36 mouse cellular contexts compared by ENCODE assay signal in genomic region chr15:32132315-32132714, GRCm38 (mm10). TPM values are rescaled to one million over a fixed set of nuclear protein-coding genes. Genes with fewer than 3 reads are reported as not detected.
A peak's percentile ranks its signal among the peaks of the same experiment; 100 is the strongest.
DNase-seq lines count a peak whose midpoint lies in the region; ATAC-seq and TF ChIP-seq lines count a peak whose summit lies in the region.
"Had no signal": no experiment of that assay in that cellular context is flagged by ENCODE, and none has a peak within 500 bp of the region (broad histone marks: within the 10 kb centered on the region; RNA-seq: fewer than 3 reads in every experiment).

No protein-coding gene starts in this region.

- H3K36me3 ChIP-seq in kidney, embryonic 15.5 days: no peaks in the 10 kb centered on the region
- H3K36me3 ChIP-seq in kidney, adult 2 months (ENCODE audit: control insufficient read depth, insufficient read depth, low read length): no peaks in the 10 kb centered on the region
- H3K36me3 ChIP-seq: embryonic facial prominence, embryonic 15.5 days; G1E; heart, embryonic 12.5 days; heart, embryonic 15.5 days had no signal

- TF ChIP-seq POLR2A in kidney, adult 2 months (IDR thresholded peaks at IDR 0.05; ENCODE audit: low read depth, low read length): no peak

- whole genome bisulfite sequencing in kidney, embryonic 15.5 days: 59% methylated on average over 7 of the region's 7 CpGs
- 70% methylated on average over 7 of the region's 7 CpGs for WGBS in kidney, adult 2 months

- TF ChIP-seq CTCF in kidney, adult 2 months (conservative IDR thresholded peaks at IDR 0.05; ENCODE audit: insufficient read depth, insufficient read length, low read depth, low read length): no peak

- no peak overlapping the region for H3K4me3 ChIP-seq in kidney, embryonic 15.5 days (replicated peaks)
- no peak overlapping the region for H3K4me3 ChIP-seq in kidney, adult 2 months (ENCODE audit: insufficient read depth, low read depth, low read length)
- H3K4me3 ChIP-seq: embryonic facial prominence, embryonic 15.5 days; gastrocnemius, adult 2 months; heart, embryonic 12.5 days; heart, embryonic 15.5 days had no signal

- peak; percentile 29; the same call in 1 of the 2 replicates for ATAC-seq in kidney, embryonic 15.5 days (replicated peaks; ENCODE audit: low FRiP score)
- ATAC-seq in cerebellum, adult (ENCODE audit: insufficient number of reproducible peaks, low FRiP score, low TSS enrichment): no peak
- ATAC-seq: CD4-positive, CD25-positive, alpha-beta regulatory T cell, adult 4 months; forebrain, embryonic 14.5 days; forebrain, postnatal 0 days; hindbrain, postnatal 0 days; Patski had no signal

- H3K9ac ChIP-seq in kidney, embryonic 15.5 days: no peak overlapping the region
- H3K9ac ChIP-seq: embryonic facial prominence, embryonic 15.5 days; forebrain, postnatal 0 days; heart, embryonic 12.5 days; heart, embryonic 15.5 days; hindbrain, embryonic 14.5 days had no signal

- peaks cover 13% of the 10 kb centered on the region; the same call in 1 of the 2 replicates for H3K4me1 ChIP-seq in kidney, embryonic 15.5 days
- H3K4me1 ChIP-seq in kidney, adult 2 months (ENCODE audit: control insufficient read depth, insufficient read depth, low read length): no peaks in the 10 kb centered on the region
- H3K4me1 ChIP-seq: embryonic facial prominence, embryonic 15.5 days; heart, embryonic 12.5 days; heart, embryonic 15.5 days had no signal

- H3K27ac ChIP-seq in kidney, embryonic 15.5 days: no peak overlapping the region
- no peak overlapping the region for H3K27ac ChIP-seq in kidney, adult 2 months (ENCODE audit: insufficient read depth, low read depth, low read length)
- H3K27ac ChIP-seq: embryonic facial prominence, embryonic 15.5 days; gastrocnemius, adult 2 months; heart, embryonic 15.5 days; hindbrain, embryonic 14.5 days; hindbrain, postnatal 0 days had no signal

- H3K27me3 ChIP-seq in kidney, embryonic 15.5 days: no peaks in the 10 kb centered on the region
- no peaks in the 10 kb centered on the region for H3K27me3 ChIP-seq in kidney, adult 2 months (replicated peaks; ENCODE audit: control insufficient read depth, insufficient read depth, low read length)
- H3K27me3 ChIP-seq: embryonic facial prominence, embryonic 15.5 days; heart, embryonic 12.5 days; heart, embryonic 15.5 days had no signal

- no peaks in the 10 kb centered on the region for H3K9me3 ChIP-seq in kidney, embryonic 15.5 days (replicated peaks)
- H3K9me3 ChIP-seq: embryonic facial prominence, embryonic 15.5 days; G1E; heart, embryonic 12.5 days; heart, embryonic 15.5 days had no signal

- no peak overlapping the region for H3K4me2 ChIP-seq in kidney, embryonic 15.5 days
- H3K4me2 ChIP-seq: embryonic facial prominence, embryonic 15.5 days; heart, embryonic 12.5 days; heart, embryonic 15.5 days; hindbrain, embryonic 14.5 days had no signal

- no peak for DNase-seq in kidney, postnatal 36 days
- peak; percentile 14 for DNase-seq in kidney, postnatal 14 days
- DNase-seq in kidney, adult 2 months: no peak
- DNase-seq in testis, postnatal 14 days (ENCODE audit: low spot score): peak; percentile 6
- DNase-seq in testis, postnatal 10 days (ENCODE audit: low spot score): no peak
- peak; percentile 9 for DNase-seq in brain, adult 2 months (ENCODE audit: low read depth, low spot score)
- DNase-seq: adrenal gland, postnatal 10 days; adrenal gland, postnatal 36 days; cerebellum, adult 11-12 months; cerebellum, adult 8-10 months; cerebellum, postnatal 10 days; cerebellum, postnatal 36 days; embryo, embryonic 11 days; forebrain, postnatal 0 days; gastrocnemius, adult 2 months; gastrocnemius, postnatal 14 days; heart, adult 18-20 months; heart, postnatal 10 days; heart, postnatal 4 days had no signal

RNA-seq across cellular contexts. Expression of gene Tas2r119, which starts 44.8 kb away (rescaled TPM):
- not detected in 2 replicates for polyA plus RNA-seq in kidney, embryonic 15.5 days (2015; fragmentation: Nextera tagmentation; extraction: Ambion mirVana)
- not detected in 2 replicates for polyA plus RNA-seq in kidney, adult 2 months (2012; rRNA removed)
- polyA plus RNA-seq: C2C12; CD4-positive, CD25-positive, alpha-beta regulatory T cell, adult 4 months; cortical plate, adult 2 months; embryonic facial prominence, embryonic 11.5 days; embryonic facial prominence, embryonic 15.5 days; forebrain, embryonic 11.5 days; forebrain, embryonic 14.5 days; forebrain, postnatal 0 days; frontal cortex, adult 2 months; G1E; heart, embryonic 12.5 days; heart, embryonic 15.5 days; hindbrain, embryonic 11.5 days; hindbrain, embryonic 14.5 days; hindbrain, postnatal 0 days; Patski had no signal

Comparison
In these comparisons a context has a peak if more than half of its experiments do, and no peak if none do; other contexts are left out.
1. DNase-seq: peak in kidney, postnatal 14 days (single experiment), testis, postnatal 14 days (single experiment) and brain, adult 2 months (single experiment); none in kidney, postnatal 36 days (0 of 2), kidney, adult 2 months (single experiment) and testis, postnatal 10 days (single experiment).